Mouse (Mus musculus): ENCODE data around the gene Ces2f. TPM values are rescaled to one million over a fixed set of nuclear protein-coding genes. Genes with fewer than 3 reads are reported as not detected.

The Ces2f gene
- polyA plus RNA-seq, 1 experiment from 2014 or later, result not detected

- no peak for DNase-seq (ENCODE audit: low spot score)
- Histone ChIP-seq H3K4me3 (no peak overlapping the region), H3K27me3 (ENCODE audit: insufficient read depth, poor library complexity, severe bottlenecking) (no peaks in the 10 kb centered on the region), H3K4me1 (no peaks in the 10 kb centered on the region), H3K27ac (no peak overlapping the region), H3K36me3 (no peaks in the 10 kb centered on the region), H3K9me3 (no peaks in the 10 kb centered on the region)
- WGBS, result 85% methylated on average over 2 of the region's 2 CpGs
Measured at GRCm38 (mm10) chr8:104984942-104985341, 37.8 kb downstream of the Ces2f start.

DNA sequence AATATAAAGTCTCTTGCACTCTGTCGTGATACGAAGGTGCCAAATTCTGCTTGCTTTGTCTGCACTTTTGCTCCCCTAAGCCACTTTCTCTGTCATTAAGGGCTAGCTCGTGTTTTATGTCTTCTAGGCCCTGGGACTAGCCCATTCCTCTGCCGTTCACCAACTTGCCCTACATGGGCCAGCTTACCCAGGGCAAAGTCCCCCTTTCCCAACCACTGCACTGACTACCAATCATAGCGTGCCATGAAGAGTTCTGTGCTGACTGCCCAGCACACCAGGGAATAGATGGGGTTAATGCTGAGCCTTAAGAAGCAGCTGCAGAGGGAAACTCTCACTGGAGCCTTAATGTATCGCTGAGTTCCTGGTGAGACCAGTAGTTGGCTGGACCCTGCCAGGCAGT, 51.0 kb downstream of the Ces2f start:
- DNase-seq (ENCODE audit: low spot score), result no peak
- H3K27me3 ChIP-seq (ENCODE audit: insufficient read depth, poor library complexity, severe bottlenecking), result no peaks in the 10 kb centered on the region
- no peaks in the 10 kb centered on the region for H3K4me1 ChIP-seq
- 79% methylated on average over 6 of the region's 6 CpGs for WGBS
- H3K27ac ChIP-seq, result no peak overlapping the region
- H3K9me3 ChIP-seq, result 0 out of 2 replicates have a peak, but pooled peaks cover 3% of the 10 kb centered on the region
- H3K36me3 ChIP-seq, result no peaks in the 10 kb centered on the region
- H3K4me3 ChIP-seq, result no peak overlapping the region

GRCm38 (mm10) chr8:104999183-104999582, 52.0 kb downstream of the Ces2f start:
- WGBS, result 77% methylated on average over 6 of the region's 6 CpGs
- Histone ChIP-seq H3K4me3 (no peak overlapping the region), H3K36me3 (no peaks in the 10 kb centered on the region), H3K27me3 (ENCODE audit: insufficient read depth, poor library complexity, severe bottlenecking) (no peaks in the 10 kb centered on the region), H3K9me3 (0 out of 2 replicates have a peak, but pooled peaks cover 3% of the 10 kb centered on the region), H3K27ac (no peak overlapping the region), H3K4me1 (no peaks in the 10 kb centered on the region)
- no peak for DNase-seq (ENCODE audit: low spot score)

GRCm38 (mm10) chr8:105000586-105000985, 53.4 kb downstream of the Ces2f start, which contains the start of gene Ces2h:
TSS of gene Ces2h (plus strand) at chr8:105000853.
- Histone ChIP-seq H3K27me3 (ENCODE audit: insufficient read depth, poor library complexity, severe bottlenecking) (no peaks in the 10 kb centered on the region), H3K4me3 (no peak within 1 kb of the TSS), H3K27ac (no peak within 1 kb of the TSS), H3K4me1 (no peaks in the 10 kb centered on the region), H3K9me3 (0 out of 2 replicates have a peak, but pooled peaks cover 3% of the 10 kb centered on the region), H3K36me3 (no peaks in the 10 kb centered on the region)
- no peak for DNase-seq (ENCODE audit: low spot score)
- WGBS, result 78% methylated on average over 7 of the region's 7 CpGs

Other genes starting within 250 kb of the Ces2f start
- not detected in 2 replicates for gene Ces2a, start 213.4 kb upstream of the Ces2f start, polyA plus RNA-seq (2016; fragmentation: Nextera tagmentation; extraction: Ambion mirVana)
- gene Ces2b, start 115.8 kb upstream of the Ces2f start, polyA plus RNA-seq (2016; fragmentation: Nextera tagmentation; extraction: Ambion mirVana), result not detected in 2 replicates
- not detected in 2 replicates for gene Ces2c, start 100.3 kb upstream of the Ces2f start, polyA plus RNA-seq (2016; fragmentation: Nextera tagmentation; extraction: Ambion mirVana)
- not detected in 2 replicates for gene Ces2e, start 21.1 kb upstream of the Ces2f start, polyA plus RNA-seq (2016; fragmentation: Nextera tagmentation; extraction: Ambion mirVana)
- gene Ces2g, start 14.4 kb downstream of the Ces2f start, polyA plus RNA-seq (2016; fragmentation: Nextera tagmentation; extraction: Ambion mirVana), result 0.21 and 0.25 TPM in 2 replicates
- gene Ces2h, start 53.5 kb downstream of the Ces2f start, polyA plus RNA-seq (2016; fragmentation: Nextera tagmentation; extraction: Ambion mirVana), result not detected in 2 replicates
- gene Ces3a, start 101.2 kb downstream of the Ces2f start, polyA plus RNA-seq (2016; fragmentation: Nextera tagmentation; extraction: Ambion mirVana), result not detected in 2 replicates
- 0.15 TPM in 1 of 2 replicates, not detected in the other for gene Ces3b, start 136.4 kb downstream of the Ces2f start, polyA plus RNA-seq (2016; fragmentation: Nextera tagmentation; extraction: Ambion mirVana)
- gene Ces4a, start 184.4 kb downstream of the Ces2f start, polyA plus RNA-seq (2016; fragmentation: Nextera tagmentation; extraction: Ambion mirVana), result not detected in 2 replicates
- gene Cbfb, start 223.3 kb downstream of the Ces2f start, polyA plus RNA-seq (2016; fragmentation: Nextera tagmentation; extraction: Ambion mirVana), result 47.5 and 59.6 TPM in 2 replicates

All from heart, embryonic 10.5 days (tissue).